Mouse (Mus musculus) erythroblast, embryonic 14.5 days (primary cell): ENCODE data around the gene Gm26558. TPM values are rescaled to one million over a fixed set of nuclear protein-coding genes. Genes with fewer than 3 reads are reported as not detected.

Experiments used
- H3K27me3 ChIP-seq: 2 replicates; pipeline ENCODE4 v1.6.1; 2012; ENCODE audit warnings: inconsistent platforms; ENCODE audit not compliant: control insufficient read depth
- H3K36me3 ChIP-seq: 2 replicates; pipeline ENCODE4 v1.6.1; 2012; ENCODE audit warnings: mild to moderate bottlenecking, inconsistent platforms; ENCODE audit not compliant: control insufficient read depth
- H3K4me1 ChIP-seq: 2 replicates; pipeline ENCODE4 v1.6.1; 2012; ENCODE audit warnings: inconsistent platforms; ENCODE audit not compliant: control insufficient read depth
- H3K4me3 ChIP-seq: replicated peaks from 2 replicates; pipeline ENCODE3; 2012; ENCODE audit warnings: moderate library complexity, mild to moderate bottlenecking, inconsistent platforms
- H3K9me3 ChIP-seq: 2 replicates; pipeline ENCODE4 v1.6.1; 2012; ENCODE audit warnings: low read length, inconsistent platforms, mixed read lengths; ENCODE audit not compliant: control insufficient read depth
- GATA1 ChIP-seq: IDR thresholded peaks from 2 replicates; pipeline ENCODE4 v1.6.1; 2012; ENCODE audit warnings: low read length, inconsistent platforms, mixed read lengths
- TAL1 ChIP-seq: IDR thresholded peaks from 3 replicates; pipeline ENCODE4 v1.6.1; 2012; ENCODE audit warnings: low read length, inconsistent platforms, mixed read lengths
- polyA plus RNA-seq: library from polyadenylated mRNA; stranded (reverse); fragments of >175 nt; gene quantifications from 2 replicates; pipeline ENCODE4 v1.2.3, GENCODE M21; 2012

Gm26558 gene
- polyA plus RNA-seq, 1 experiment: not detected

- H3K9me3 ChIP-seq: no peaks in the 10 kb centered on the region
- TF ChIP-seq GATA1 (no peak), TAL1 (no peak)
- H3K4me1 ChIP-seq: no peaks in the 10 kb centered on the region
- H3K4me3 ChIP-seq: no peak overlapping the region
- H3K27me3 ChIP-seq: no peaks in the 10 kb centered on the region
- no peaks in the 10 kb centered on the region for H3K36me3 ChIP-seq
These were observed 45.8 kb downstream of the Gm26558 start for GRCm38 (mm10) chr2:70616076-70616475.

- TF ChIP-seq TAL1: no peak
- TF ChIP-seq GATA1: no peak
- no peaks in the 10 kb centered on the region for H3K9me3 ChIP-seq
- H3K4me3 ChIP-seq: no peak overlapping the region
- H3K36me3 ChIP-seq: no peaks in the 10 kb centered on the region
- no peaks in the 10 kb centered on the region for H3K4me1 ChIP-seq
- H3K27me3 ChIP-seq: no peaks in the 10 kb centered on the region
These were observed 47.1 kb downstream of the Gm26558 start for GRCm38 (mm10) chr2:70614745-70615351.

Other genes with a start within 250 kb of the Gm26558 start
- gene Sp5, start 187.2 kb downstream of the Gm26558 start, polyA plus RNA-seq: not detected in 2 replicates
- not detected in 2 replicates for gene Erich2, start 153.3 kb downstream of the Gm26558 start, polyA plus RNA-seq
- not detected in 2 replicates for gene Gad1, start 109.0 kb downstream of the Gm26558 start, polyA plus RNA-seq
- 1.7 and 2.0 TPM in 2 replicates for gene Gorasp2, start 532 bp downstream of the Gm26558 start, polyA plus RNA-seq
- gene Tlk1, start 163.6 kb upstream of the Gm26558 start, polyA plus RNA-seq: 3.3 and 4.5 TPM in 2 replicates